Mouse (Mus musculus) liver, embryonic 13.5 days (tissue): ENCODE measurements at regions not wholly inside any gene's neighbourhood (a gene's known extent, or its start where the extent isn't known, plus 50 kb on each side); places are given as distances from the start of the nearest gene placed in this dataset.
A peak's percentile ranks its signal among the peaks of the same experiment; 100 is the strongest.

Experiments
- ATAC-seq: fragments of 200-750 bp; cut with Nextera tagmentation; 2 replicates; pipeline ENCODE4 v1.8.0; 2017; ENCODE audit warnings: low read depth, mild to moderate bottlenecking, moderate number of reproducible peaks, moderate library complexity
- DNase-seq: peaks from one replicate; pipeline ENCODE4 v3.0.0; 2022
- H3K27ac ChIP-seq: fragments of 300-500 bp; sonication (generic); 2 replicates; pipeline ENCODE4 v1.5.1; 2015; ENCODE audit warnings: moderate library complexity, mild to moderate bottlenecking, inconsistent platforms
- H3K27me3 ChIP-seq: fragments of 300-500 bp; sonication (generic); 2 replicates; pipeline ENCODE4 v1.6.1; 2015; ENCODE audit warnings: mild to moderate bottlenecking, inconsistent platforms
- H3K36me3 ChIP-seq: fragments of 300-500 bp; sonication (generic); 2 replicates; pipeline ENCODE4 v1.6.1; 2015; ENCODE audit warnings: mild to moderate bottlenecking, inconsistent platforms
- H3K4me1 ChIP-seq: fragments of 300-500 bp; sonication (generic); replicated peaks from 2 replicates; pipeline ENCODE4 v1.6.1; 2015; ENCODE audit warnings: inconsistent platforms
- H3K4me2 ChIP-seq: fragments of 300-500 bp; sonication (generic); 2 replicates; pipeline ENCODE4 v1.6.1; 2015; ENCODE audit warnings: inconsistent platforms, mild to moderate bottlenecking, moderate library complexity
- H3K4me3 ChIP-seq: fragments of 300-500 bp; sonication (generic); replicated peaks from 2 replicates; pipeline ENCODE4 v1.5.1; 2015; ENCODE audit warnings: mild to moderate bottlenecking, inconsistent platforms
- H3K9ac ChIP-seq: fragments of 300-500 bp; sonication (generic); 2 replicates; pipeline ENCODE4 v1.6.1; 2015; ENCODE audit warnings: mild to moderate bottlenecking, inconsistent platforms
- H3K9me3 ChIP-seq: fragments of 300-500 bp; sonication (generic); replicated peaks from 2 replicates; pipeline ENCODE4 v1.6.1; 2016; ENCODE audit warnings: inconsistent platforms
- WGBS: fragments of 180-500 bp; shearing (Covaris S2); methylation state at CpG from one replicate; pipeline ENCODE4 v1.1.7; 2015; ENCODE audit not compliant: insufficient replicate concordance; 5-methylcytosine and 5-hydroxymethylcytosine counted together

DNA sequence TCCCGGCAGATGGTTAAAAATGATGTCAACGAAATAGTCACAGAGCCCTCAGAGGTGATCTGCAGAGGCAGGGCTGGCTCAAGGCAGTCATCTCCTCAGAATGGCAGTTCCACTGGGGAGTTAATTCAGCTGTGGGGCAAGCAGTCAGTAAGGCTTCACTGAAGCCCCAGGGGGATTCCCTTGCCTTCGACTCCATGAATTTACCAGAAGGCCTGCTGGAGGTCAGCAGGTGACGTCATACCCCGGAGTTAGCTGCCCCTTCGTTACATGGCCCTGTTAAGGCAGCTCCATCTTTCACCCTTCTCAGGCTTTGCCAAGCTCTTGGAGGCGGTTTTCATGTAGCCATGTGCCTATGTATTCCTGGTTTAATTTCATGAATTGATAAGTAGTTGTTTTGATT is 178.6 kb downstream of the Fam43a start:
- ATAC-seq: no peak
- Histone ChIP-seq H3K27ac (no peak overlapping the region), H3K36me3 (no peaks in the 10 kb centered on the region), H3K27me3 (no peaks in the 10 kb centered on the region), H3K9ac (no peak overlapping the region), H3K4me2 (no peak overlapping the region), H3K4me3 (no peak overlapping the region), H3K9me3 (no peaks in the 10 kb centered on the region), H3K4me1 (0 out of 2 replicates have a peak, but pooled peaks cover 2% of the 10 kb centered on the region)
- WGBS: 63% methylated on average over 7 of the region's 7 CpGs
- DNase-seq: no peak

DNA sequence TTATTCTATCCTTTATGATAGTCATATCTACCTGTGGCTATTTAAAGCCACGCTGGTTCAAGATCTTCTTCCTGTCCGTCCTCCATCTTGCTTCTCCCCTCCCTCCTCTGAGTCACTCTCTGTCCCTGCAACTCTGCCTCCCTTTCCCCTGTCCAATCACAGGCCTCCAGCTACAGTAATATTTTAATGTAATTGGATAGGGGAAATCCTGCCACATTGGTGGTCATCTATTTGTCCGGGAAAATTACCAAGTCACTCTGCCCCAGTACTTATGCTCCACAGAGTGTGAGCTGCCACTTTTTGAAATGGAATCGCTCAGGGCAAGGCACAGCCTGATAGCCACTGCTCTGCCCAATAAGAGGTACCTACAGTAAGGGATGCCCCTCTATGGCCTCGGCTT is 179.4 kb downstream of the Fam43a start:
- 53% methylated on average over 5 of the region's 5 CpGs for WGBS
- Histone ChIP-seq H3K4me2 (no peak overlapping the region), H3K9me3 (no peaks in the 10 kb centered on the region), H3K4me3 (no peak overlapping the region), H3K27ac (no peak overlapping the region), H3K9ac (no peak overlapping the region), H3K4me1 (0 out of 2 replicates have a peak, but pooled peaks cover 2% of the 10 kb centered on the region), H3K27me3 (no peaks in the 10 kb centered on the region), H3K36me3 (no peaks in the 10 kb centered on the region)
- no peak for ATAC-seq
- DNase-seq: no peak

DNA sequence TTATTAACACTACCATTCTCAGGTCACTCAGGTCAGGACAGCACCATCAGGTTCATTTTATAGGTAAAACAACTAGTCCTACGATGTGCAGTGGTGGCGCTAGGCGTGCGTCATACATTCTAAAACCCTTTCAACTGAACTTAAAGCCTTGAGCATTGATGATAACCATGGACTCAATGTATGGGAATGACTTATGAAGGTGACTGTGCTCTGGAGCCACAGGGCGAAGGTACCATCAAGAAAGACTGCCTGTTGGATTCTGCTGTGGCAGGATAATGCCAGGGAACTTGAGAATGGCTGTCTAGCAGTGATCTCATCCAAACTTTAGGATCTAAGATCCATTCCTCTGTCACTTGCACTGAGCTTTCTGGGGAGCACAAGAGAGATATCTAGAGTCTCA is 184.7 kb downstream of the Fam43a start:
- no peaks in the 10 kb centered on the region for H3K9me3 ChIP-seq
- peaks cover 39% of the 10 kb centered on the region for H3K4me1 ChIP-seq
- H3K9ac ChIP-seq: no peak overlapping the region
- no peak overlapping the region for H3K4me3 ChIP-seq
- H3K27me3 ChIP-seq: no peaks in the 10 kb centered on the region
- no peaks in the 10 kb centered on the region for H3K36me3 ChIP-seq
- DNase-seq (no peak), ATAC-seq (no peak)
- no peak overlapping the region for H3K27ac ChIP-seq
- WGBS: 81% methylated on average over 5 of the region's 5 CpGs
- no peak overlapping the region for H3K4me2 ChIP-seq

DNA sequence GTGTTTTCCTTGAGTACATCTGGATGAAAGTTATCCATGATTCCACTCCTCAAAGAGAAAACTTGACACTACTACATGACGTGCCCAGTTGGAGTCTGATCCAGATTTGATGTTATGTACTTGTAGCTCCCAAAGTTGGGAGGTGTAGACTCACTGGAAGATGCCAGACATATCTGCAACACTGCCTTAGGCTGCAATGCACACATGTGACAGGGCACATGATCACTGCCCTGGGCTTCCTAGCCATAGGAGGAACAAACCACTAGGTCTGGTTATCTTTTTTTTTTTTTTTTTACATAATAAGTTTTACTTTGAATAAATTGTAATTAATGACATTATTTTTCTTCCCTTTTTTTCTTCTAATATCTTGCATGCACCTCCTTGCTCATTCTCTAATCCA is 185.4 kb downstream of the Fam43a start:
- H3K27ac ChIP-seq: no peak overlapping the region
- no peaks in the 10 kb centered on the region for H3K9me3 ChIP-seq
- H3K4me2 ChIP-seq: no peak overlapping the region
- no peaks in the 10 kb centered on the region for H3K27me3 ChIP-seq
- no peak overlapping the region for H3K9ac ChIP-seq
- no peak for DNase-seq
- no peaks in the 10 kb centered on the region for H3K36me3 ChIP-seq
- no peak for ATAC-seq
- H3K4me3 ChIP-seq: no peak overlapping the region
- WGBS: 58% methylated on average over 1 of the region's 1 CpGs
- peaks cover 46% of the 10 kb centered on the region for H3K4me1 ChIP-seq

DNA sequence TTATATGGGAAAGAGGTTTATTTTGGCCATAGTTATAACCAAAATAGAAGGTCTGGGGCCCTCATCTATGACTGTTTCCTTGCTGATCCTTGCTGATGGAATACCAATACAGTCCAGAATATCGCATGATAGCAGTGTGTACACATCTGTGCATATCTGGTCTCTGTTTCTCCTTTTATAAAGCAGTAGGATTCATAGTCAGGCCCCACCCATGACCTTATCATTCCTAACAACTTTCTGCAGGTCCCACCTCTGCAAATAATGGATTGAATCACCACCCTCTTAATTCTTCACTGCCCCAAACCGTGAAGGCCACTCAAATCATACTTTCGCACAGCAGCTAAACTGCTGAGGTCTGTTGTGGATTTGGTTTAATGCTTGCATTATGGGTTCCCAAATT is 186.5 kb downstream of the Fam43a start:
- H3K9ac ChIP-seq: no peak overlapping the region
- H3K27ac ChIP-seq: no peak overlapping the region
- H3K4me1 ChIP-seq: peaks cover 57% of the 10 kb centered on the region
- ATAC-seq (peak; percentile 34), DNase-seq (no peak)
- H3K9me3 ChIP-seq: no peaks in the 10 kb centered on the region
- no peaks in the 10 kb centered on the region for H3K36me3 ChIP-seq
- 56% methylated on average over 3 of the region's 3 CpGs for WGBS
- no peaks in the 10 kb centered on the region for H3K27me3 ChIP-seq
- no peak overlapping the region for H3K4me3 ChIP-seq
- no peak overlapping the region for H3K4me2 ChIP-seq

DNA sequence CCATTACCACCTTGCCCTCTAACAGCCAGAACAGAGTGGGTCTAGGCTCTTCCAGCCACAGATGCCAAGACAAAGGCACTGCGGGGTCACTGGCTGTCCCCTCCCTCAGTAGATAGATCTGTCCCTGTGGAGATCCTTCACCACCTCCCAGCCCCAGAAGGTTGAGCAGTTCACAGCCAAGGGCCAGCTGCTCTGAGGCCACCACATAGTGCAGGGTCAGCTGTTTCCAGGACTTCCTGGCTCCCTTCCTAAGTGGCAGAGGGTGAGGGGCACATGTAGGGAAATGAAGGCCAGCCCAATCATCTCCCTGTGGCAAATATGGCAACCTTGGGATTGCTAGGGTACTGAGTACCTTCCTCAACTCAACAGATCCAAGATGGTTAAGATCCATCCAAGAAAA is 187.8 kb downstream of the Fam43a start:
- DNase-seq (no peak), ATAC-seq (no peak)
- Histone ChIP-seq H3K4me3 (no peak overlapping the region), H3K9me3 (no peaks in the 10 kb centered on the region), H3K36me3 (no peaks in the 10 kb centered on the region), H3K4me2 (no peak overlapping the region), H3K4me1 (peaks cover 68% of the 10 kb centered on the region), H3K27ac (peak overlapping the region; percentile 73; the same call in 1 of the 2 replicates), H3K27me3 (no peaks in the 10 kb centered on the region), H3K9ac (no peak overlapping the region)
- 52% methylated on average over 1 of the region's 1 CpGs for WGBS

DNA sequence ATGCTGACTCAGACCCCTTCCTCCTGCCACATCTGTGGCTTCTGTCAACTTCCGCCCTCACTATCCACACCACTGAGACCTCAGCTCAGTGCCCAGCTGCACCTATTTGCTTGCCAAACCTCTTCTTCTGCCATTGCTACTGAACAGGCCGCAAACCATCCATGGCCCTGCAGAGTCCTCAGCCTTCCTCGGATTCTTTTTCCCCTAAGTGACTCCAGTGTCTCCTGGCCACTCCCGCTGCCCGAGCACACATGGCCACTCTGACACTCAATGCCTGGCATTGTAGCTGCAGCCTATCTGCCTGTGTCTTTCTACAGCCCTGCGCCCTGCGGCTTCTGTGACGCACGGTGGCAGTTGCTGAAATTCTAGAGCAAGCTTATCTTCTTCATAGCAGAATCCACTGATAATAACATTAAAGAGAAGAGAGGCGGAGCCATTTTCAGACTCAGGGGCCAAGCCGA is 188.8 kb downstream of the Fam43a start:
- Histone ChIP-seq H3K27me3 (no peaks in the 10 kb centered on the region), H3K4me3 (0 out of 2 replicates have a peak overlapping the region, but pooled peaks have one; percentile 4), H3K9ac (no peak overlapping the region), H3K36me3 (no peaks in the 10 kb centered on the region), H3K4me1 (peaks cover 78% of the 10 kb centered on the region), H3K27ac (peak overlapping the region; percentile 73), H3K9me3 (no peaks in the 10 kb centered on the region), H3K4me2 (peak overlapping the region; percentile 52)
- ATAC-seq: peak; percentile 73
- peak; percentile 47 for DNase-seq
- WGBS: 12% methylated on average over 11 of the region's 11 CpGs

DNA sequence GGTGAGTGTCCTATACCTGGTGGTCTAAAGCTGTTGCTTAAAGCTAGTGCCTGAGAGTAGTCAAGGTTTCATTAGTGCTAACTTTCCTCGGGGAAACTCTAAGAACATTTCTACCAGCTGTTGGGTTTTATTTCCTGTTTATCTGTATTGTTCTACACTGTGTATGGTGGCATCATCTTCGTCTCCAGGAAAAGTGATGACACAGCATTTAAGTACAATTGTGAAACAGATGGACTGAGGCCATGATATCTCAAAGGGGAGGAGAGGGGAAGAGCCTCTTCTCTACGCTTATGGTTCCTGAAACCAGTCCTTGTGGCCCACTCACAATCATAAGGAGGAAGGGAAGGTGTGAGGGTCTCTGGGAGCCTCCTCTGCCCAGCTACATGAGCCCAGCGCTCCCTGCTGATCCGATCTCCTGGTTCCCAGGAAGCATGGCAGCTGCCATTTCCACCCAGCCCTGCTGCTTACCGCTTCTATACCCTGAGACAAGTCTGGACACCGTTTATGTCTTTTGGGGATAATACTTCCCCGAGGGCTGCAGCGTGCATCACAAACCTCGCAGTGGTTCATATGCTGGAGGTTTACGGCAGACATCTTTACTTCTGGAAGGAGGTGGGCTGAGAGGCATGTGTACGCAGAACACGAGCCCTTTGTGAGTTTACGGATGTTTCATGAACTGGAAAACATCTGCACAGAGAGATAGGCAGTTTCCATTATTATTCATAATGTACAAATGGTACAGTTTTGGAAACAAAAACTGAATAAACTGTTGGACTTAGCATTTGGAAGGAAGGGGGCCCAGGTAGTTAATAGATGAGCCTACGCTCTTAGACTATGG is 189.6 kb downstream of the Fam43a start:
- WGBS: 52% methylated on average over 15 of the region's 15 CpGs

DNA sequence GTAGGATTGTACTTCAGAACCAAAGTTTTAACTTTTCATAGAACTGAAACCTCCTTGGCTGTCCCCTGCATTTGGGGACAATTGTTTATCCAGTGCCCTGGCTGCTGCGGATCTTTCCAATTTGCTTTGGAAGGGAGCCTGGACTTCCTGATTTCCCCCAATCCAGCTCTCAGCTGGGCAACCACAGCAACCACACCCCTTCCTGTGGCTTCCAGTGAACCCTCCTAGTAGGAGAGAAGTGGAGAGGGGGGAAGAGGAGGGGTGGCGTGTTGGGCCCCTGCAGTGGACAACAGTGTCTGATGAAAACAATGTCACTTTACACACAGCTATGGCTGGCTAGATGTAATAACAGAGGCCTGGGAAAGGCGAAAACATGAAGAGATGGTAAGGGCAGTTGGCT is 190.5 kb downstream of the Fam43a start:
- H3K27ac ChIP-seq: peak overlapping the region; percentile 59
- 12% methylated on average over 3 of the region's 3 CpGs for whole genome bisulfite sequencing
- H3K9ac ChIP-seq: 0 out of 2 replicates have a peak overlapping the region, but pooled peaks have one; percentile 2
- ATAC-seq (no peak), DNase-seq (no peak)
- no peaks in the 10 kb centered on the region for H3K9me3 ChIP-seq
- H3K27me3 ChIP-seq: no peaks in the 10 kb centered on the region
- 0 out of 2 replicates have a peak overlapping the region, but pooled peaks have one; percentile 3 for H3K4me2 ChIP-seq
- no peaks in the 10 kb centered on the region for H3K36me3 ChIP-seq
- peaks cover 91% of the 10 kb centered on the region for H3K4me1 ChIP-seq
- no peak overlapping the region for H3K4me3 ChIP-seq

More for the DNA sequence above, 189.6 kb downstream of the Fam43a start:
- DNase-seq (no peak), ATAC-seq (peak; percentile 45)
- Histone ChIP-seq H3K9me3 (no peaks in the 10 kb centered on the region), H3K9ac (no peak overlapping the region), H3K27ac (peak overlapping the region; percentile 73), H3K27me3 (no peaks in the 10 kb centered on the region), H3K4me2 (peak overlapping the region; percentile 52), H3K4me1 (peaks cover 83% of the 10 kb centered on the region), H3K36me3 (no peaks in the 10 kb centered on the region), H3K4me3 (no peak overlapping the region)

DNA sequence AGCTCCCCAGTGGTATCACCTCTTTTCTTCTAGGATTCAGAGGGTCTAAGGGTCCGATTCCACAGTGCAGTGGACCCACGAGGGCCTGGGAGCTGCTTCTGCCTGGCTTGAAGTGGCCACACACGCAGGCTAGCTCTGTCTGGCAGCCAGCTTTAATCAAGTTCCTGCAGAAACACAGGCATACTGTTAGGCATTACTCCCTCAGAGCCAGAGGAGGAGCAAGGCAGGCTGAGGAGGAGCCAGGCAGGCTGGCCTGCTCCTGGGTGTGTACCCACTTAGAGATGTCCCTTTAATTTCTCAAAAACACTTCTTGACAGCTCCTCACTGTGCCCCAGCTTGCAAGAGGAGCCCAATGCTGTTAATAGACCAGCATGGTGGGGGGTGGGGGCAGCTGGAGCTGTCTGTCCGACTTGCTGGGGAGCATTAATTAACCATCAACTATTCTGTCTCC is 191.1 kb downstream of the Fam43a start:
- 0 out of 2 replicates have a peak overlapping the region, but pooled peaks have one; percentile 3 for H3K4me2 ChIP-seq
- ATAC-seq (peak; percentile 66), DNase-seq (peak; percentile 15)
- H3K9me3 ChIP-seq: no peaks in the 10 kb centered on the region
- peak overlapping the region; percentile 59 for H3K27ac ChIP-seq
- peaks cover 94% of the 10 kb centered on the region for H3K4me1 ChIP-seq
- no peaks in the 10 kb centered on the region for H3K36me3 ChIP-seq
- no peak overlapping the region for H3K4me3 ChIP-seq
- H3K9ac ChIP-seq: no peak overlapping the region
- H3K27me3 ChIP-seq: no peaks in the 10 kb centered on the region
- 11% methylated on average over 4 of the region's 4 CpGs for WGBS

DNA sequence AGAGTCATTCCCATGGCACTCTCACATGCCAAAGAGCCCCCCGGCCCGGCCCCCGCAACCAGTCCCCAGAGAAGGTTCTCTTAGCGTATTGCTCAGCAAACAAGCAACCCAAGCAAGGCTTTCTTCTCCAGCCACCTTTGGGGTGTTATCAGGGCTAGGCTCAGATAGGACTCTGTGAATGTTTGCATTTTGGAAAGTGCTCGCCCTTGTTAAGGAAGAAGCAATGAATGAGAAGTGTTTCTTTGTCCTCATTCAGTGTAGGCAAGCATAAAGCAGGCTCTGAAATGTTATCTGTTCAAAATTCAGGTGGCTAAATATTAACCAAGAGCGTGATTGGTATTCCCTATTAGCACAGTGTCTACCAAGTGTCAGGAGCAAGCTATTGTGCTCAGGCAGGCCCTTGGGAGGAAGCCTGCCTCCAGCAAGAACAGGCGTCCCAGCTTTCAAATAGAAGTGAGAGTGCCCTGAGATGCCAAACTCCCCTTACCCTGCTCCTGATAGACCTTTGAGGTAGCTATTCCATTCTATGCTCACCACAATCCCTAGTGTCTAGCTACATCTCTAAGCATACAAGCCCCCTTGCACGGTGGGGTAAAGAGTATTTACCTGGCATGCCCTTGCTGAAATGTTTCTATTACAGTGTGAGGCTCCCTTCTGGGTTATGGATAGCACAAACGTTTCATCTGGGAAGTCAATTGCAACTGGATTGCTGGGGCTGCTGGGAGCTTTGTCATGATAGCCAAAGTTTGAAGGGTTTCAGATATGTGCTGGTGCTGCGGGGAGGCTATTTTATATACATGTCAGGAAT is 191.7 kb downstream of the Fam43a start:
- Histone ChIP-seq H3K4me1 (peaks cover 90% of the 10 kb centered on the region), H3K9me3 (no peaks in the 10 kb centered on the region), H3K27me3 (no peaks in the 10 kb centered on the region), H3K4me3 (no peak overlapping the region), H3K9ac (no peak overlapping the region), H3K36me3 (no peaks in the 10 kb centered on the region), H3K4me2 (no peak overlapping the region), H3K27ac (peak overlapping the region; percentile 59; the same call in 1 of the 2 replicates)
- DNase-seq (no peak), ATAC-seq (no peak)
- WGBS: 49% methylated on average over 10 of the region's 10 CpGs
